Mouse (Mus musculus) heart, postnatal 10 days (tissue): ENCODE measurements around the gene Pom121l2. TPM values are rescaled to one million over a fixed set of nuclear protein-coding genes. Genes with fewer than 3 reads are reported as not detected.

Source experiments
- DNase-seq, 2 experiments: peaks; one replicate each; pipeline ENCODE4 v3.0.0; 2021
- intact Hi-C: fragments of 180-260 bp; cut with DNase I; formaldehyde crosslinking; loops from one replicate; pipeline ENCODE4 v1.15.1; 2025
- total RNA-seq, 2 experiments: library from RNA; stranded (reverse); gene quantifications; 2 replicates each; pipeline ENCODE4 v1.2.3; 2021

The Pom121l2 gene
- total RNA-seq, 2 experiments from 2014 or later = not detected

DNA sequence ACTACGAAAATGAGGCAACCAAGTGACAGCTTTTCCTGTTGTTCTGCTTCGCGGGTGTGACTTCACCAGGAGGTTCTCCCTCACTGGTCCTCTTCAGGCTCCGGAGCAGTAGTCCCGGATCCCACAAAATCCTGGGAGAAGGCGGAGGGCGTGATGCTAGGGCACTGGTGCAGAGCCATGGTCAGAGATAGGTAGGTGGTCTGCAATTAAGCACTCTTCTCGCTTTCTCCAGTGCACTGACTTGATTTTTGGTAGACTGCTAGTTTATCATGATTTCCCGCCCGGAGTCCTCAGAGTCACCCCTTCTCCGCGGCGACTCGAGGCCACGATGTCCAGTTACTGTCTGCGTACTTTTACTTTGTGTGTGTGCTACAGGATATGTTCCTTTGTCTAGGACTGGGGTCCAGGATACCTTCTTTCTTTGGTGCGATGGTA is 33.4 kb downstream of the Pom121l2 start:
- intact Hi-C loops = loop anchor here (2.0 kb wide), 1 partner anchor 18 kb away; no protein-coding TSS in a partner anchor

DNA sequence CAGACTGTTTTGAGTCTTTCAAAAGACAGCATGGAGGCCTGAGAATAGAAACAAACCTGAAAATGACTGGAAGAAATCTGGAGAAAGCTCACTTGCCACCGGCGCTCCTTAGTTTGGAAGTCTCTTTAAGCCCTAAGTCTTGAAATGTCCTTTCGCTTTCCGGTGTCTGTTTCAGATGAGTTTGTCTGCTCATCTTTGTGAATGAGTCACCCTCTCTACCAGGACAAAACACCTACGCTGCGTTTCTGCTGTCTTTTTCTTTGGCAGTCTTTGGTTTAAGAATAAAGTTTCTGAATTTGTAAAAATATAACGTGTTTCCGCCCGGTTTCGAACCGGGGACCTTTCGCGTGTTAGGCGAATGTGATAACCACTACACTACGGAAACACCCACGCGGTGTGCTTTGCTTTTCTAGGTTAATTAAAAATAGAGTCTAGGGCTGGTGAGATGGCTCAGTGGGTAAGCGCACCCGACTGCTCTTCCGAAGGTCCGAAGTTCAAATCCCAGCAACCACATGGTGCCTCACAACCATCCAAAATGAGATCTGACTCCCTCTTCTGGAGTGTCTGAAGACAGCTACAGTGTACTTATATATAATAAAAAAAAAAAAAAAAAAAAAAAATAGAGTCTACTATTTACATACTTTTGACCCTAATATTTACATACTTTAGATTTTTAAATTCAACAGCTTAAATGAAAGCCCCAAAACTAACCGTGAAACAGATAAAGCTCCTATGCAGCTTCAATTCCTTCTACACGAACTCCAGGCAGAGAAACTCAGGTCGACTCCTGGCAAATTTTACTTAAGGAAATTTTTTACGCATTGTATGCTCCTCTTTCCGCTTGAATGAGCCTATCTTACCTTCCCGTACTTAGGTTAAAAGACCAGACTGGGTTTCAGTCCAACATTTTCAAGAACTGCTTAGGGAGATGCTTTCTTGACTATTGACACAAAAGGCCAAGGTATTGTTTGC is 34.8 kb downstream of the Pom121l2 start:
- DNase-seq = peak; percentile 77 to 80
- intact Hi-C loops = loop anchor here (2.0 kb wide), 1 partner anchor 19 kb away; no protein-coding TSS in a partner anchor

More for the DNA sequence above, 33.4 kb downstream of the Pom121l2 start:
- DNase-seq = peak in 1 of 2 experiments; percentile 38

DNA sequence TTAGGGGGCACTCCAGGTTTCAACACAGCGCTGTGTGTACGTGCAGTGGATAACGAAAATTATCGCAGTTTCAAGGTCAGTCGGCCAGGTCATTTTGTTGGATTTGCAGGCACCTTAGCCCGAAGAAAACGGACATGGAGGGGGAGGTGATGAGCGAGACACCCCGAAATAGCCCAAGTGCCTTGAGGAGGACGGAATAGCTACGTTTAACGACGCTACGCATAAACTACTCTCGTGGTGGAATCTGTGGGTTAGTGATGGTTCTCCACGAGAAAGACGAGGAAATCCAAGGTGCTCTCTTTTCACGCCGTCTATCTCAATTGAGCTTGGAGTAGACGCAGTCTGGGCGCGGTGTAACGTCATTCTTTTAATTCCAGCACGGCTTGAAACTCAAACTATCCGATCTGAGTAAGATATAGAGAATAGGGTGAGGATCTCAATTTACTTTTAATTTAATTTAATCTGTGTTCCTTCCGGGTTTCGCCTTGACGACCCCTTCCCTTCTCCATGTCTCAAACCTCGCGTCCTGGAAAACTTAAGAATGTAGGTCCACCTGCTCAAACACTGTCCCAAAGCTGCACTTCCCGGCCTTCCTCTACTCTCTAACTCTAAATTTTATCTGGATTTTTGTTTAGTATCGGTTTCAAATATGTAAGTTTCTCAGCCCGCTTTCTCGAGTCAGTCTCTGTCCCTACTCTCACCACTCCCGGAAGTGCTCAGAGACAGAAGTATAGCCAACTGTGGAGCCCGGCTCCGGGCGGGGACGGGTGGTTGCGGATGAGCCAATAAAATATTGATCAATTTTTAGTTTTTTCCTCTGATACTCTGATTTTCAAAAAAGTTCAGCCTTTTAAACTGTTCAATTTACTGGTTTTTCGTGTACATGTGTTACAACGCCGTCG is 39.2 kb downstream of the Pom121l2 start:
- no peak for DNase-seq
- intact Hi-C loops = loop anchor here (5.0 to 10.0 kb wide), 3 partner anchors 165 to 1417 kb away; no protein-coding TSS in a partner anchor

DNA sequence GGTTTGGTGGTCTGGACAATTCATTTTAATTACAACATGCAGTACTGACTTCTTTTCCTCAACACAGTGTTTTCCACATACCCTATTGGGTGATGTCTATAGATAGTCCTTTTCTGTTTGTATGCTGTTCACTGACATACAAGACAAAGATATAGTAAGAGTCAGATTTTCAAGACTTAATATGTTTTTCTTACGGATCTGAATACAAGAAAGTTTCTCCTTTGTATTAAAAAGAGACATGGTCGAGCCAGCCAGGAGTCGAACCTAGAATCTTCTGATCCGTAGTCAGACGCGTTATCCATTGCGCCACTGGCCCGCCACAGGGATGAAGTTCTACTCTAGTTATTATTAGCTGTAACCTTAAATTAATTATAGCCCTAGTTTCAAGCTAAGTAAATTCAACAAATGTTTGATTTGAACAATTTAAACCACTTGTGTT is 39.9 kb downstream of the Pom121l2 start:
- peak; percentile 85 to 86 for DNase-seq
- intact Hi-C loops = loop anchor here (5.0 to 10.0 kb wide), 3 partner anchors 166 to 1416 kb away; no protein-coding TSS in a partner anchor

DNA sequence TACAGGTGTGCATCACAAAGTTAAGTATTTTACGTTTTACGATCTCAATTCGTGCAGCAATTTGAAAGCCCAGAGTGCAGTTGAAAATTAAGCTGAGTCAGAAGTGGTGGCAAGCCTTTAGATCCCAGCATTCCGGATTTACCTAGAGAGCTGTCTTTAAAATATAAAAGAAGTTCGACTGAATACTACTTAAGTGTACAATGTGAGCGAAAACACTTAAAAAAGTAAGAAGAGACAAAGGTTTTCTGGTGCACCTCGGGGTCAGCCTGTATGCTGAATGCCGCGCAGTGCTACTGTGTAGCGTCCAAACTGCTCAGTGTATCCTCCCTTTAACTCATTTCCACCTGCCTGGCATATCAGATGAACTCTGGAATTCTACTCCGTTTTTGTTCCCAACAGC is 40.6 kb downstream of the Pom121l2 start:
- intact Hi-C loops = loop anchor here (5.0 to 10.0 kb wide), 3 partner anchors 167 to 1416 kb away; no protein-coding TSS in a partner anchor
- peak in 1 of 2 experiments; percentile 32 for DNase-seq

DNA sequence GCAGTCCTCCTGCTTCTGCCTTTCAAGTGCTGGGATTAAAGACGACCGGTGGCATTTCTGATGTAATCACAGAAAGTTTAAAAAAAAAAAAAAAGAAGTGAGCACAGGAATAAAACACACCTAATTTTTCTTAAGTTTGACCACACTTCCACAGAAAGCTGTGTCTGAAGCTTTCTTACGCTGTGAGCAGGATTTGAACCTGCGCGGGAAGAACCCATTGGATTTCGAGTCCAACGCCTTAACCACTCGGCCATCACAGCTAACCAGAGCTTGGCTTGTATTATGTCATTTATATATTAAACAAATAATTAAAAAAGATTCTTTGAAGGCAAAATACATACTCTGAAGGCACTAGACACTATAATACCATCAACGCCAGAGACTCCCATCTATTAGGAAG is 41.2 kb downstream of the Pom121l2 start:
- intact Hi-C loops = loop anchor here (5.0 to 10.0 kb wide), 3 partner anchors 167 to 1415 kb away; no protein-coding TSS in a partner anchor
- peak; percentile 90 for DNase-seq

DNA sequence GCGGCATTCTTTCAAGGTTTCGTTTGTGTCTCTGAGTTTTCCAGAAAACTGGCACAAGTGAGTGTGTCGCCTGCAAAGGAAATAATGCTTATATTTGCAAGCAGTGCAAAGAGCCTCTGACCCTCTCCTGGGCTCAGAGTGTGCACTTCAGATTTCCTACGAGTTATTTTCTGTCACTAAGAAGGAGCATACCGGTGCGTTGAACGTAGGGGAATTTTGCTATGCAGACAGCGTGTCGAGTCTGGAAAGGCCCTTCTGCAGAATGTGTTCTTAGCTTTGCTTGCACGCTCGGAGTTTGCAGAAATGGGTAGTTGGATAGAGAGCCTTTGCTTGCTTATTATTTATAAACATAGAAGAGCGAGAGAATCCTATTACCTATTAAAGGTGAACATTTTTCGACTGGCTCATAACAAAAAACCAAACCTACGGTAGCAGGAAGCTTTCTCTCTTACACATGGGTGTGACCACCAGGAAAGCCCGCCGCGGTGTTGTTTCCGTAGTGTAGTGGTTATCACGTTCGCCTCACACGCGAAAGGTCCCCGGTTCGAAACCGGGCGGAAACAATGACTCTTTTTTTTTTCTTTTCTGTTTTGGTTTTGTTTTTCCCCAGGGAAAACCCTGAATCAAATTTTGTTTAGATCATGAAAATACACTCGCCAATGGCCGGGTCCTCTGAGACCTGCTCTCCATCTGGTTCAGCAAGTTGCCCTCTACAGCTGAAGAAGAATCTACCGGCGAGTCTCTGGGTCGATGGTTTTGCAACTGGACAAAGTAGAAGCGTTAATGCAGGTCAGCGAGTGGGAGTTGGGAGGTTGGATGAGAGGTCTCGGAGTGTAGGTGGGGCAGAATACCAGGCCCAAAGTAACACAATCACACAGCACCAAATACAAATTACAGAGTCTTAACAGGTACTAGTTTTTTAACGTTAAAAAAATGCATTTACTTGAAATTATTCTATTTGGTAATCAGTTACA is 45.4 kb downstream of the Pom121l2 start:
- peak; percentile 89 to 93 for DNase-seq
- intact Hi-C loops = loop anchor here (5.0 to 10.0 kb wide), 3 partner anchors 172 to 1491 kb away; no protein-coding TSS in a partner anchor

DNA sequence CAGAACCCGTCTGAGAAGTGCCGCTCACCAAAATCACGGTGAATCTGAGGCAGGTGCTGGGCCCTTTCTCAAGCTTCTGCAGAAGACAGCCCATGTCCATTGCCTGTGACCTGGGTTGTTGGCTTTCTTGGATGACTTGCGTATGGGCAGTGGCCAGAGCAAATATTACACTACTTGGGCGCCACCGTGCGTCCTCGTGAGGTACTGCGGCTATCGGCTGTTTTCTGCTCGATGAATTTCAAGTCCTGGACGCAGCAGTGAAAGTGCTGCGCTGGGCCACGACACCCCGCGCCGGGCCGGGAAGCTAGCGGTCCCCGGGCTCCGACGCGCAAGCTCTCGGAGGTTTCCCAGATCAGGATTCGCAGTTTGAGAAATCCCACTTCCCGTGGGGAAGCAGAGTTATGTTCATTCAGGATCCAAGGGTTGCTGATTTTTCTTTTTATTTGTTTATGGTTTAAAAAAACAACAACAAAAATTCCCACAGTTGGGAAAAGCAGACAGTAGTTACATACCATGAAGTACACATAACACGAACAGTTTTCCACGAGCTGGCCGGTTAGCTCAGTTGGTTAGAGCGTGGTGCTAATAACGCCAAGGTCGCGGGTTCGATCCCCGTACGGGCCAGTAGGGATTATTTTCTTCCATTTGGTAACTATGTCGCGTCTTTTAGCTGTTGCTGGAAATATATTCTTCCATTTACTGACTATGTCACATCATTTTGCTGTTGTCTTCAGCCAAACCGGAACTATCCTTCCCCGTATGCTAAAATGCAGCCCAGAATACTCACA is 47.9 kb downstream of the Pom121l2 start:
- DNase-seq = peak; percentile 96 to 98
- intact Hi-C loops = loop anchor here (1.0 to 10.0 kb wide), 4 partner anchors 55 to 1488 kb away; no protein-coding TSS in a partner anchor

DNA sequence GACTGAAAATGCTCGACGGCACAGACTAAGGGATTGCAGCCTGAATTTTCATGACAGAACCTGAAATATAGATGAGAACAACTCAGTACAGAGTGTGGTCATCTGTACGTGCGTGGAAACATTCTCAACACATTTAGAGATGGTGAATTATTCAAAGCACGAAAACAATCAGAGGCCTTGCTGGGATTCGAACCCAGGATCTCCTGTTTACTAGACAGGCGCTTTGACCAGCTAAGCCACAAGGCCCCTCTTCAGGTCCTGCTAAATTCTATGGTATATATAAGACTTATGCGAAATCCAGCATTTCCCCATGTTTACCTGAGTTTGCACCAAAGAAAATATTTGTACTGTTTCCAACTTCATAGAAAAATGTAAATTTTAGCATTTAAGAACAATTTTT is 48.9 kb downstream of the Pom121l2 start:
- intact Hi-C loops = loop anchor here (5.0 to 10.0 kb wide), 4 partner anchors 175 to 1487 kb away; no protein-coding TSS in a partner anchor
- DNase-seq = no peak

DNA sequence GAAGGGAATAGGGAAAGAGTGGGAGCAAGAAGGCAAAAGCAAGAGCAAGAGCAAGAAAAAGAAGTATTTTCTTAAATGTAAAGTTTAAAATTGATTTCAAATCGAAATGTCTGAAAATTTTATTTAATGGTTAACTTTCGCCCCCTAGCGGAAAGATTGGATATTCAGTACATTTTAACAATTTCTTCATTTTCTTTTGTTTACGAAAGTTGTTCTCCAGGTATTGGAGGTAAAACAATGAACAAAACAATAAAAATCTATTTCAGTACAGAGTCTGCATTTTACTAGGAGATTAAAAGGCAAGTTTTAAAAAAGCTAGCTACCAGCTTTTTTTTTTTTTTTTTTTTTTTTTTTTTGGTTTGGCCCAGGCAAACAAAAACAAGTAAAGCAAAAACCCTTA is 49.5 kb downstream of the Pom121l2 start:
- no peak for DNase-seq
- intact Hi-C loops = loop anchor here (10.0 kb wide), 1 partner anchor 206 kb away; no protein-coding TSS in a partner anchor

DNA sequence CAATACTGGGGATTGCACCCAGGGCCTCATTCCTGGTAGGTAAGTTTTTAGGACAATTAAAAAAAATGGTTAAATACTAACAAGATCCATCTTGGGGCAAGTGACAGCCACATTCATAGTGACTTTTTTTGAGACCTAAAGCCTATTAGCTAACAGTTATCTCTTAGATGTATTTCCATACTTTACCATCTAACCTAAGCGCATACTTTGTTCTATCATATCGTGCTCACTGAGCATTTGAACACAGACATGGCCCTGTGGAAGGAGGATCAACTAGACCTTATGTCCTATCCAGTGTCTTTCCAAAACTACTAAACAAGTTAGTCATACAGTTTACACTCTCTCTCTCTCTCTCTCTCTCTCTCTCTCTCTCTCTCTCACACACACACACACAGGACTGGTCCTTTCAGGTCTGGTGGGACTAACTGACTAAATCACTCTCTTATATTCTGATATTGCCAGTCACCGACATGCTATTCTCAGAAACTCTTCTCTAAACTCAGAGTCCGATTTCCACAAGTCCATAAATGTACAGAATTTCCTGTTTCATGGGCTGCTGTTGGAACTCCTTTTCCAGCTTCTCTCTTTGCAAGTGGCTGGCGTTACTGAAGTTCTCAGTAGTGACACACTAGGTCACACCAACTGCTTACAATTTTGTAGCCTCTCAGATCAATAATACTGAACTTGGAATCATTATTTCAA is 52.9 kb downstream of the Pom121l2 start:
- intact Hi-C loops = loop anchor here (10.0 kb wide), 1 partner anchor 209 kb away; no protein-coding TSS in a partner anchor

DNA sequence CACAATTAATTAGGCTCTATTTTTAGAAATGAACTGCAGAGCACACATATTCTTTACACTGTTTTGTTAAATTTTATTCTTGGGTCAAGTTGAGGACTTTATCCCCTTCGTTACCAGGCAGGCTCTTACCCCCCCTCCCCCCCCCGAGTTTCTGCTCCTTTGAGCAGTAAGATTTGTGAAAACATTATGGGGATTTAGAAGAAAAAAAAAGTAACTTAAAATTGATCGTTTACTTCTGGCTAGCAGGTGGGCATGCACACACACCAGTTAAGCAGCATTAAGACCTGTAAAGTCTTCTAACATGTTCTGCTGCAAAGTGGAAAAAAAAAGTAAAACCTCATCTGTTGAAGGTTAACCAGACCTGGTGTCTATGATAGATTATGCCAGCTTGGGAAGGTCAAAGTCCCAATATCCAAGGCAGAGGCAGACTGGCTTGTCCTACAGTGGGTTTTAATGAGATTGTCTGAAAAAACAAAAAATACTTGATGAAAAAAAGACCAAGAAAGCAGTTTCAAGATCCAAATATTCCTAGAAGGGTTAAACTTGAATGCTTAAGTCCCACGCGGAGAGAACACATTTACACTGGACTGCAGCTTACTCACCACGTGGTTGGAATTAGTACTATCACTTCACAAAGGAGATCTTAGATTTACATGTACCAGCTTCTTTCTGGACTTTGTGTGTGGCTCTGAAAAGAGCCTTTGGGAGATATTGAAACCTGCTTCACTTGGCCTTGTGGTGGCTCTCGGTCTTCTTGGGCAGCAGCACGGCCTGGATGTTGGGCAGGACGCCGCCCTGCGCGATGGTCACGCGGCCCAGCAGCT is 53.7 kb downstream of the Pom121l2 start:
- DNase-seq = no peak
- intact Hi-C loops = loop anchor here (5.0 to 10.0 kb wide), 3 partner anchors 210 to 1723 kb away; partner anchors contain the start of genes Hist1h2ac, Hist1h2bc and Hist1h4b

More for the DNA sequence above, 52.9 kb downstream of the Pom121l2 start:
- DNase-seq = no peak

DNA sequence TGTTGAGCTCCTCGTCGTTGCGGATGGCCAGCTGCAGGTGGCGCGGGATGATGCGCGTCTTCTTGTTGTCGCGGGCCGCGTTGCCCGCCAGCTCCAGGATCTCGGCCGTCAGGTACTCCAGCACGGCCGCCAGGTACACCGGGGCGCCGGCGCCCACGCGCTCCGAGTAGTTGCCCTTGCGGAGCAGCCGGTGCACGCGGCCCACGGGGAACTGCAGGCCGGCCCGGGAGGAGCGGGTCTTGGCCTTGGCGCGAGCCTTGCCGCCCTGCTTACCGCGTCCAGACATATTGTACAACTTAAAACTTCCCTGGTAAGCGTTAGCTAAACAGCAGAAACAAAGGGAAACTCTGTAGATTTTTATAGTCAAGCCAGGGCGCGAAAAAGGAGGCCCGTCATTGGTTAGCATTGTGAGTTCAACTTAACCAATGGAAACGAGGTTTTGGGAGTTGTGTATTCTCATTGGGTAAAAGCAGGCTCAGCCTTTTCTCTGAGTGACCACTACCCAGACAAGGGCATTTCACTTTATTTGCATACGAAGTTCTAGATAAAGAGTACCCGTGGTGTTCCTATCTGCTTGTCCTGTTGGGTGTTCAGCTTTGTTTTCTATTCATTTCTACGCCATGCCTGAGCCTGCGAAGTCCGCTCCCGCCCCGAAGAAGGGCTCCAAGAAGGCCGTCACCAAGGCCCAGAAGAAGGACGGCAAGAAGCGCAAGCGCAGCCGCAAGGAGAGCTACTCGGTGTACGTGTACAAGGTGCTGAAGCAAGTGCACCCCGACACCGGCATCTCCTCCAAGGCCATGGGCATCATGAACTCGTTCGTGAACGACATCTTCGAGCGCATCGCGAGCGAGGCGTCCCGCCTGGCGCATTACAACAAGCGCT is 54.5 kb downstream of the Pom121l2 start, which contains the start of the genes Hist1h2ah and Hist1h2bk:
Gene Hist1h2ah, minus strand, starts transcription at position 302 of the 882 bp plus-strand sequence.
Gene Hist1h2bk, plus strand, starts transcription at position 604 of the 882 bp plus-strand sequence.
- intact Hi-C loops = loop anchor here (5.0 to 10.0 kb wide), 3 partner anchors 211 to 1722 kb away; partner anchors contain the start of genes Hist1h2ac, Hist1h2bc and Hist1h4b
- peak; percentile 90 to 91 for DNase-seq

DNA sequence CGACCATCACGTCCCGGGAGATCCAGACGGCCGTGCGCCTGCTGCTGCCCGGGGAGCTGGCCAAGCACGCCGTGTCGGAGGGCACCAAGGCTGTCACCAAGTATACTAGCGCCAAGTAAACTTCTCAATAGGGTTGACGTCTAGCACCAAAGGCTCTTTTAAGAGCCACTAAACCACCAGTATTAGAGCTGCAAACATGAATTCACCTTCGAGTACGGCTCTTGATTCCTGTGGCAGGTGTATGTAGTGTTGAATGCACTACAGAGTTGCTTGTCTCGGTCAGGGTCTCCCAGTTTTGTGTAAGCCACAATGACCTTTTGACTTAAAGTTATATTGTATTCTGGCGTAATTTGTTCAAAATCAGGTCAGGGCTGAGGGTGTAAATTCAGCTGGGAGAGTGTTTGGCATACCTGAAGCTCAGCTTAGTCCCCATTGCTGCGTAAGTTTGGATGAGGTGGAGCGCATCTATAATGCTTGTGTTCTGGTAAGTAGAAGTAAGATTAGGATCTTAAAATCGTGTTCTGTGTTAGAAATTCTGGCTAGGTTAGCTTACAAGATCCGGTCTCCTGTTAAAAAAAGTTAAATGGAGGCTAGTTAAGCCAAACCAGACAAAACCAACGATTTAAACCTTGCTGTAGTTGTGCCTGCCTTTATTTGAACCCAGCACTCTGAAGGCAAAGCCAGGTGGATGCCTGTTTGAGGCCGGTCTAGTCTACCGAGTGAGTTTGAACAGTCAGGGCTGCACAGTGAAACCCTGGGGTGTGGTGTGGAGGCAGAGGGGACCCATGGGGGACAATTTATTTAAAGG is 55.4 kb downstream of the Pom121l2 start:
- intact Hi-C loops = loop anchor here (5.0 to 10.0 kb wide), 3 partner anchors 212 to 1721 kb away; partner anchors contain the start of genes Hist1h2ac, Hist1h2bc and Hist1h4b
- no peak for DNase-seq
